ENCODE assay signal across 14 mouse cellular contexts in genomic region chr10:119496221-119496620, GRCm38 (mm10). TPM values are rescaled to one million over a fixed set of nuclear protein-coding genes. Genes with fewer than 3 reads are reported as not detected.
DNase-seq lines count a peak whose midpoint lies in the region; ATAC-seq and TF ChIP-seq lines count a peak whose summit lies in the region.
"Had no signal": no experiment of that assay in that cellular context is flagged by ENCODE, and none has a peak within 500 bp of the region (broad histone marks: within the 10 kb centered on the region; RNA-seq: fewer than 3 reads in every experiment).

No protein-coding gene starts in this region.

- no peak overlapping the region for H3K4me3 ChIP-seq in hindbrain, postnatal 0 days (ENCODE audit: low read length)
- no peak overlapping the region for H3K4me3 ChIP-seq in hindbrain, embryonic 14.5 days (replicated peaks; ENCODE audit: low read length)
- no peak overlapping the region for H3K4me3 ChIP-seq in gastrocnemius, adult 2 months
- H3K4me3 ChIP-seq in liver, embryonic 12.5 days, result no peak overlapping the region
- H3K4me3 ChIP-seq: forebrain, embryonic 10.5 days had no signal

- peaks cover 3% of the 10 kb centered on the region; the same call in 1 of the 2 replicates for H3K4me1 ChIP-seq in hindbrain, postnatal 0 days (ENCODE audit: insufficient read depth, low read length)
- no peaks in the 10 kb centered on the region for H3K4me1 ChIP-seq in hindbrain, embryonic 14.5 days (replicated peaks; ENCODE audit: control insufficient read depth, insufficient read depth, low read length)
- H3K4me1 ChIP-seq in liver, embryonic 12.5 days, result no peaks in the 10 kb centered on the region
- H3K4me1 ChIP-seq: forebrain, embryonic 10.5 days had no signal

- intact Hi-C loops in gastrocnemius, adult 2 months (cut with DNase I), result no loop called here

- H3K9me3 ChIP-seq in hindbrain, postnatal 0 days (ENCODE audit: low read length), result no peaks in the 10 kb centered on the region
- peaks cover 6% of the 10 kb centered on the region; the same call in 1 of the 2 replicates for H3K9me3 ChIP-seq in hindbrain, embryonic 14.5 days (ENCODE audit: control insufficient read depth, low read length)
- H3K9me3 ChIP-seq in liver, embryonic 12.5 days (replicated peaks), result peaks cover 21% of the 10 kb centered on the region

- no peak overlapping the region for H3K4me2 ChIP-seq in hindbrain, postnatal 0 days (ENCODE audit: low read depth, low read length)
- H3K4me2 ChIP-seq in hindbrain, embryonic 14.5 days (replicated peaks), result no peak overlapping the region
- no peak overlapping the region for H3K4me2 ChIP-seq in liver, embryonic 12.5 days

- 23% methylated on average over 5 of the region's 5 CpGs for WGBS in hindbrain, postnatal 0 days
- 55% methylated on average over 5 of the region's 5 CpGs for WGBS in hindbrain, embryonic 14.5 days
- WGBS in liver, embryonic 12.5 days (ENCODE audit: insufficient replicate concordance), result 71% methylated on average over 5 of the region's 5 CpGs

- H3K36me3 ChIP-seq in hindbrain, postnatal 0 days (ENCODE audit: insufficient read depth, low read length), result no peaks in the 10 kb centered on the region
- no peaks in the 10 kb centered on the region for H3K36me3 ChIP-seq in hindbrain, embryonic 14.5 days (replicated peaks; ENCODE audit: control insufficient read depth, insufficient read depth)
- no peaks in the 10 kb centered on the region for H3K36me3 ChIP-seq in liver, embryonic 12.5 days

- H3K9ac ChIP-seq in hindbrain, postnatal 0 days (replicated peaks; ENCODE audit: low read length), result no peak overlapping the region
- H3K9ac ChIP-seq in hindbrain, embryonic 14.5 days, result no peak overlapping the region
- no peak overlapping the region for H3K9ac ChIP-seq in liver, embryonic 12.5 days

- no peak for TF ChIP-seq CTCF in hindbrain, postnatal 0 days (IDR thresholded peaks at IDR 0.05; ENCODE audit: low read depth)
- TF ChIP-seq CTCF in gastrocnemius, adult 2 months (IDR thresholded peaks at IDR 0.05), result no peak

- DNase-seq in cerebellum, postnatal 10 days, result peak; percentile 57 to 68
- no peak for DNase-seq in cerebellum, adult 11 months
- peak; percentile 61 for DNase-seq in hindbrain, postnatal 0 days (ENCODE audit: low spot score)
- no peak for DNase-seq in hindbrain, embryonic 14.5 days (ENCODE audit: low spot score)
- DNase-seq in ovary, postnatal 36 days (ENCODE audit: low spot score), result peak; percentile 14
- DNase-seq in ovary, postnatal 10 days (ENCODE audit: low spot score), result no peak
- peak; percentile 73 for DNase-seq in gastrocnemius, adult 2 months
- DNase-seq: kidney, adult 11 months; kidney, postnatal 25 days; liver had no signal

- H3K27me3 ChIP-seq in hindbrain, postnatal 0 days (ENCODE audit: insufficient read depth, low read length), result no peaks in the 10 kb centered on the region
- no peaks in the 10 kb centered on the region for H3K27me3 ChIP-seq in hindbrain, embryonic 14.5 days (ENCODE audit: control insufficient read depth, insufficient read depth, low read length)
- H3K27me3 ChIP-seq in liver, embryonic 12.5 days (replicated peaks), result no peaks in the 10 kb centered on the region

- peak; percentile 79 for ATAC-seq in hindbrain, postnatal 0 days
- no peak for ATAC-seq in hindbrain, embryonic 14.5 days (ENCODE audit: low FRiP score)
- ATAC-seq in liver, embryonic 12.5 days, result no peak

- no peak overlapping the region for H3K27ac ChIP-seq in hindbrain, postnatal 0 days
- H3K27ac ChIP-seq in hindbrain, embryonic 14.5 days, result no peak overlapping the region
- no peak overlapping the region for H3K27ac ChIP-seq in gastrocnemius, adult 2 months
- no peak overlapping the region for H3K27ac ChIP-seq in liver, embryonic 12.5 days
- H3K27ac ChIP-seq: forebrain, embryonic 10.5 days had no signal

RNA-seq across cellular contexts. Expression of gene Grip1, which starts 42.6 kb away (rescaled TPM):
- total RNA-seq in hindbrain, postnatal 0 days (2014; rRNA removed), result 31.2 and 38.1 TPM in 2 replicates
- polyA plus RNA-seq in hindbrain, postnatal 0 days (2015; fragmentation: Nextera tagmentation; extraction: Ambion mirVana), result 14.3 and 15.1 TPM in 2 replicates
- 18.5 and 20.9 TPM in 2 replicates for polyA plus RNA-seq in hindbrain, embryonic 14.5 days (2014; fragmentation: Nextera tagmentation; extraction: Ambion mirVana)
- not detected for total RNA-seq in gastrocnemius, adult 2 months (2021)
- polyA plus RNA-seq in liver, embryonic 12.5 days (2016; fragmentation: Nextera tagmentation; extraction: Ambion mirVana), result 0.86 and 1.1 TPM in 2 replicates
- total RNA-seq: megakaryocyte, adult 5-6 weeks; monocyte, adult 5-6 weeks had no signal

Comparison
In these comparisons a context has a peak if more than half of its experiments do, and no peak if none do; other contexts are left out.
1. DNase-seq: peak in cerebellum, postnatal 10 days (2 of 2), hindbrain, postnatal 0 days (single experiment), ovary, postnatal 36 days (single experiment) and gastrocnemius, adult 2 months (single experiment); none in cerebellum, adult 11 months (single experiment), hindbrain, embryonic 14.5 days (single experiment) and ovary, postnatal 10 days (single experiment).